Mouse (Mus musculus): ENCODE data around the gene Vps25.

Vps25 gene

DNA sequence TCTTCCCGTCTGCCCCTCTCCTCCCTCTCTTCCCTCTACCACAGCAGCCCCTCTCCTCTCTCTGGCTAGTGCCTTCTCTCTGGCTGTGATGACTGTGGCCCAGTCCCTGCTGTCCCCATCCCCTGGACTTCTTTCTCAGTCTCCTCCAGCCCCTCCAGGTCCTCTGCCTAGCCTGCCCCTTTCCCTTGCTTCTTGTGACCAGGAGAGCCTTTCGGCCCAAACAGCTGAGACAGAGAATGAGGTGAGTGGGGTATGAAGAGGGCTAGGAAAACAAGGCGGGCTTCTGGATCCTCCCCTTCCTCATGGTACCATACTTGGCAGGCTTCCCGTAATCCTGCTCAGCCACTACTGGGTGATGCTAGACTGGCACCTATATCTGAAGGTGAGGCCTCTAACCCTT lies 21.8 kb downstream of the Vps25 start:
- no peak for DNase-seq (ENCODE audit: low spot score)

- no peak for DNase-seq (ENCODE audit: low spot score)
Measured at GRCm38 (mm10) chr11:101276319-101277070, 23.0 kb downstream of the Vps25 start.

DNA sequence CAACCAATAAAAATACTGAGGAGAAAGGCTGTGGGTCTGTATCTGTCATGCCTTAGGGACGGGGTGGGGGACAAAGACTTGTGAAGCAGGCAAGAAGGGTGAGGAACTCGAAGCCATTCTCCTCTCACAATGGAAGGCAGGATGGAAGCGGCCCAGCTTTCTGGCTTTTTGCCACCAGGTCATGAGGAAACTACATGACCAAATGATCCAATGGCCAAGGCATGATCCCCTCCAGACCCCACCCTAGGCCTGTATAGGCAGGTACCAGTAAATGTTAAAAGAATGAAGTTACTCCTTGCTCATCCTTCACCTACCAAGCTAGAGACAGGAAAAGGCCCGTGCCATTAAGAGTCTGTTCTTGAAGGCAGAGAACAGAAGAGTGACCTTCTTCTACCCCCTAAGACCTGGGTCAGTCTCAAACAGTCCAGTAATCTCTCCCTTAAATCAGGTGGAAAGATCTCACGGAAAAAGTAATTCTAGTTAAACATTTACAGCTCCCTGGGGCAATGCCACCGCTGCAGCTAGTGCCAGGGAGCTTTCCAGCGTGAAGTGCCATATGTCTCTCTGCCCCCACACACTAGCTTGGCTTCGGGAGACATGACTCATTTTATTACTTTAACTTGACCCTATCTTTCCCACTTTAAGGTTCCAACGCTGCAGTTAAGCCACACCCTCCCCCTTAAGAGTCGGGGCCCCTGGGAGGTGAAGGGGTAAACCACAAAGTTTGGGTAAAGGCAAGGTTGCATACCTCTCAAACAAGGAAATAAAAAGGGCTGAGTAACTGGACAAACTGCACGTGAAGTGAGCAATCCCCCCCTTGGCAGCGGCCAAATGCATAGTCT lies 24.1 kb downstream of the Vps25 start:
- DNase-seq (ENCODE audit: low spot score) = no peak

- DNase-seq (ENCODE audit: low spot score) = peak; percentile 97
Measured at GRCm38 (mm10) chr11:101278223-101279192, 25.0 kb downstream of the Vps25 start, which contains the start of the genes Cntd1 and Coa3. Gene Cntd1, plus strand, starts transcription at chr11:101279012. Gene Coa3, minus strand, starts transcription at chr11:101279114.

DNA sequence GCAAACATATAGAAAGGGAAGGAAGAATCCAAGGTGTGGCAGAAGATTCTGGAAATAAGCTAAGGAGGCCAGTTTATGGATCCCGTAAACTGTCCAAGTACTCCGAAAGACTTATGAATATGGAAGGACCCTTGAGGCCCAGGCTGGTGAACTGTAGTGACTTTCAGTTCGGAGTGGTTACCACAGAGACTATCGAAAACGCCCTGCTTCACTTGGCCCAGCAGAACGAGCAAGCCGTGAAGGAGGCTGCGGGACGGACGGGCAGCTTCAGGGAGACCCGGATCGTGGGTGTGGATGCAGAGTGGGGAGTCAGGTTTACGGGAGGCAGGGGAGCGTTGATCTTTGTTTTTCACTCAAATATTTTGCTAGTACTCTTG lies 25.7 kb downstream of the Vps25 start:
- no peak for DNase-seq (ENCODE audit: low spot score)

DNA sequence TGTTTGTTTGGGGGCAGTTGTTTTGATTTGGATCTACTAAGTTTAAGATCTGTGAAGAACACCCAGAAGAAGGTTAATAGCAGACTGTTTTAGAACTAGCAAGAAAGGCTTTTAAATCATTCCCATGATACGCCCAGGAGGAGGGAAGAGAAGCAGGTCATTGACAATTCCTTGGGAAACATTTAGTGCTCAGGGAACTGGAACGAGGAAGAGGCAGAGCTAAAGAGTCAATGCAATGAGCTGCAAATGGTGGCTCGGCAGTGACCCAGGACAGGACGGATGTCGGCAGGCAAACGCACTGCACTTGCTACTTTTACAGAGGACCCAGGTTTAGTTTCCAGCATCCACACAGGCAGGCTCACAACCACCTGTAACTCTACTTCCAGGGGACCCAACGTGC lies 27.3 kb downstream of the Vps25 start:
- DNase-seq (ENCODE audit: low spot score) = no peak

GRCm38 (mm10) chr11:101282896-101283295 lies 29.4 kb downstream of the Vps25 start:
- DNase-seq (ENCODE audit: low spot score) = no peak

- DNase-seq (ENCODE audit: low spot score) = no peak
Measured at GRCm38 (mm10) chr11:101283805-101284204, 30.3 kb downstream of the Vps25 start.

- DNase-seq (ENCODE audit: low spot score) = no peak
Measured at GRCm38 (mm10) chr11:101287306-101287705, 33.8 kb downstream of the Vps25 start.

DNA sequence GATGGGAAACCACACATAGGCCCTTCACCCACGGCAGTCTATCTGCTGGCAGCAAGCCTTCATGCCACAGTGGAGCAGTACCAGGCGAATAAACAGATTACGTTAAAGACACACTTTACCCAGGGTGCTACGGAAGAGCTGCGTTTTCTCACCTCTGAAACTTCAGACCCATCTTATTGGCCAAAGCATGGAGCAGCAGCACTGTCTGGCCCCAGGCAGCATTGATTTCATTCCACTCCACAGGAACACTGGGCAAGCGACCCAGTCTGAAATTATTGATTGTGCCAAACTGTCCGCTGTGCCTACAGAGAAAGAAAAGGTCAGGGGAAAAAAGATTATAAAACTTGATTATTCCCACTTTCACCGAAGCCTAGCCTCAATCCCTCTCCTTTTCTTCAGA lies 37.7 kb downstream of the Vps25 start:
- no peak for DNase-seq (ENCODE audit: low spot score)

DNA sequence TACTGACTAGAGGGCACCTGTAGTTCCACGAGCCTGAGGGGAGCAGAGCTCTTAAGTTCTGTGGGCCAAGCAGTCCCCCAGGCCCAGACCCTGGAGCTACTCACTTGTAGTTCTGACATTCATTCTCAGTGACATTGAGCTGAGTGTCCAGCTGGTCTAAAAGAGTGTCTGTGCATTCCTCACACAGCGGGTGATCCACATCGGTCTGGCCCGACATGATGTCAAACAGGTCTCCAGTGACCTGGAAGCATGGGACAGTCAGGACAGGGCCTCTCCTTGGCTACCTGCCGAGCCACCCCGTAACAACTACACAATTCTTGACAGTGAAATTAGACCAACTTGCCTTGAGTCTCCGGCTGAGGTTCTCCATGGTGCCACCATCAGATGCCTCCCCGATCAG lies 41.7 kb downstream of the Vps25 start:
- DNase-seq (ENCODE audit: low spot score) = no peak

GRCm38 (mm10) chr11:101300881-101301280 lies 47.4 kb downstream of the Vps25 start:
- DNase-seq (ENCODE audit: low spot score) = no peak

- no peak for DNase-seq (ENCODE audit: low spot score)
Measured at GRCm38 (mm10) chr11:101301299-101302003, 47.9 kb downstream of the Vps25 start.

DNA sequence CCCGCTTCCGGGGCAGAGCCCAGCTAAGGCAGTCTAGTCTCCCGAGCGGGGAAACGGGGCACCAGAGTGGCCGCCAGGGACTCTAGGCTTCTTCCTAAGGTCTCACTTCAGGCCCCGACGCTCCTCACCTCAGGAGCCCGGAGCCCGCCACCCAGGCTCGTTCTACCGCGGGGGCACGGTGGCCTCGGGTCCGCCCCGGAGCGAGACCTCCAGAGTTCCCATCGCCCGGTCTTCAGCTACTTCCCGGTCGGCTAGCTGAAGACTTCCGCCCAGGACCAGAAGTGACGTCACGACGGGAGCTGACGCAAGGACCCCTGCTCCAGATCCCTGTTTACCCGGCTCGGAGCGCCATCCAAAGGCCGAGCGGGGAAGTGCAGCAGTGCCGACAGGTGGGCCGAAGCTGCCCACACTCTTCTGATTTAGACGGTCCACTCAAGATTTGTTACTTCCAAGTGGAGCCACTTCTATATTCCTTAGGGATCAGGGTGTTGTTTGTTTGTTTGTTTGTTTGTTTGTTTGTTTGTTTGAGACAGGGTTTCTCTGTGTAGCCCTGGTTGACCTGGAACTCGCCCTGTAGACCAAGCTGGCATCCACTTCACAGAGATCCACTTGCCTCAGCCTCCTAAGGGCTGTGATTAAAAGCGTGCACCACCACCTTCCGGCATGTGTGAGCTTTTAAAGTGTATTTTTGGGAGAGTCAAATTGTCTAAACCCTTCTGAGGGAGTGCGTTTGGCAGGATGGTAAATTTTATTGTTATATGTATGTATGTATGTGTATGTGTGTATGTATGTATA lies 48.7 kb downstream of the Vps25 start, which contains the start of gene Becn1:
Gene Becn1 (minus strand): TSS at position 283 of the 795 bp plus-strand sequence.
- peak; percentile 97 for DNase-seq (ENCODE audit: low spot score)

DNA sequence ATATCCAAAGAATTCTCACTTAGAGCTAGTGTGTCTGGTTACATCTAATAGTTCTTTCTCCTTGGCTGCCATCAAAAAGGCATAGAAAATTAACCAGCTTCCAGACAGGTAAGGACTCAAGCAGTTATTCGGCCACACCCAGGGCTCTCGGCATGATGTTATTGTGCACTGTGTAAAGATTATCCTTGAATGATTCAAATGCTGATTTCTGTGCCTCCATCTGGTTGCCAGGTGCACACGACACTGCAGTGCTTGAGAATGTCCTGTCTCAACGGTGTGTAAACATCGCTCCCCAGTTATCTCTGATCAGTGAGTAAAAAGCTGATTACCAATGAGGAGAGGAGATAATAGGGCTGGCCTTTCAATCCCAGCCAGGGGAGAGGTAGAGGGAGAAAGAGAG lies 54.2 kb downstream of the Vps25 start:
- DNase-seq (ENCODE audit: low spot score) = no peak
